Mouse (Mus musculus): ENCODE data around the gene Gm49398.

Gene Gm49398

DNA sequence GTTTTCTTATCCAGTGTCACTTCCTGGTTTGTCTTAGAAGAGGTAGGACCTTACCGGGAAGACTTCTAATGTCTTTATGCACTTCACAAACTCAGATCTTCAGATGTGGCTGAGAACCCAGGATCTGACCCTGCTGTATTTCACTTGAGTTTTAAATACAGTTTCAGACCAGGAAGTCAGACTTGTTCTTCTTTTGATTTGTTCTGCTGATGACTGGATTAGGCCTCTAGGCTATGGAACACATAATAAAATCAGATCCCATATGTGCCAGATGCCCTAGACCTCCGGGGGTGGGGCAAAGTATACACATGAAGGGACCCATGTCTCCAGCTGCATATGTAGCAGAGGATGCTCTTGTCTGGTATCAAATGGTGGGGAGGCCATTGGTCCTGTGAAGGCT is at the start of gene Gm49398:
Gm49398 (minus strand) TSS at position 101 of the 400 bp plus-strand sequence.
- DNase-seq (ENCODE audit: low read depth in 1 of 2, low spot score in 2 of 2), result no peak

GRCm38 (mm10) chr13:61255258-61255657 is 33.4 kb downstream of the Gm49398 start, which contains the start of gene Cts8:
Gene Cts8 (minus strand): TSS chr13:61255358.
- no peak for DNase-seq (ENCODE audit: low read depth in 1 of 2, low spot score in 2 of 2)

GRCm38 (mm10) chr13:61241076-61241947 is 47.3 kb downstream of the Gm49398 start:
- no peak for DNase-seq (ENCODE audit: low read depth in 1 of 2, low spot score in 2 of 2)

GRCm38 (mm10) chr13:61203310-61203709 is 85.3 kb downstream of the Gm49398 start, which contains the start of gene Cts6:
Gene Cts6 (minus strand): TSS chr13:61203410.
- no peak for DNase-seq (ENCODE audit: low read depth in 1 of 2, low spot score in 2 of 2)
